Mouse (Mus musculus): ENCODE data around the gene Sntg2.

The Sntg2 gene

GRCm38 (mm10) chr12:30202763-30203162 lies 170.4 kb downstream of the Sntg2 start:
- DNase-seq (ENCODE audit: low spot score in 2 of 2) = no peak

- DNase-seq (ENCODE audit: low spot score in 2 of 2) = no peak
These were observed 172.1 kb downstream of the Sntg2 start for GRCm38 (mm10) chr12:30201031-30201430.

- no peak for DNase-seq (ENCODE audit: low spot score in 2 of 2)
These were observed 172.6 kb downstream of the Sntg2 start for GRCm38 (mm10) chr12:30200621-30201020.

- DNase-seq (ENCODE audit: low spot score in 2 of 2) = peak in 1 of 2 experiments; percentile 27
These were observed 173.4 kb downstream of the Sntg2 start for GRCm38 (mm10) chr12:30199735-30200134.

- DNase-seq (ENCODE audit: low spot score in 2 of 2) = no peak
These were observed 174.9 kb downstream of the Sntg2 start for GRCm38 (mm10) chr12:30198250-30198649.

GRCm38 (mm10) chr12:30181721-30182120 lies 191.5 kb downstream of the Sntg2 start:
- DNase-seq (ENCODE audit: low spot score in 2 of 2) = no peak

- DNase-seq (ENCODE audit: low spot score in 2 of 2) = no peak
These were observed 193.6 kb downstream of the Sntg2 start for GRCm38 (mm10) chr12:30179623-30180022.

- no peak for DNase-seq (ENCODE audit: low spot score in 2 of 2)
These were observed 195.2 kb downstream of the Sntg2 start for GRCm38 (mm10) chr12:30177966-30178365.

- no peak for DNase-seq (ENCODE audit: low spot score in 2 of 2)
These were observed 195.6 kb downstream of the Sntg2 start for GRCm38 (mm10) chr12:30177529-30177928.

- DNase-seq (ENCODE audit: low spot score in 2 of 2) = no peak
These were observed 204.7 kb downstream of the Sntg2 start for GRCm38 (mm10) chr12:30168491-30168890.

GRCm38 (mm10) chr12:30164538-30164937 lies 208.6 kb downstream of the Sntg2 start:
- no peak for DNase-seq (ENCODE audit: low spot score in 2 of 2)

- DNase-seq (ENCODE audit: low spot score in 2 of 2) = no peak
These were observed 209.2 kb downstream of the Sntg2 start for GRCm38 (mm10) chr12:30164005-30164404.

GRCm38 (mm10) chr12:30161731-30162406 lies 211.3 kb downstream of the Sntg2 start:
- no peak for DNase-seq (ENCODE audit: low spot score in 2 of 2)

- DNase-seq (ENCODE audit: low spot score in 2 of 2) = no peak
These were observed 212.7 kb downstream of the Sntg2 start for GRCm38 (mm10) chr12:30160475-30160874.

GRCm38 (mm10) chr12:30159788-30160187 lies 213.4 kb downstream of the Sntg2 start:
- DNase-seq (ENCODE audit: low spot score in 2 of 2) = no peak

GRCm38 (mm10) chr12:30154079-30154673 lies 219.0 kb downstream of the Sntg2 start:
- no peak for DNase-seq (ENCODE audit: low spot score in 2 of 2)

GRCm38 (mm10) chr12:30142085-30142484 lies 231.1 kb downstream of the Sntg2 start:
- peak in 1 of 2 experiments; percentile 26 for DNase-seq (ENCODE audit: low spot score in 2 of 2)

- no peak for DNase-seq (ENCODE audit: low spot score in 2 of 2)
These were observed 240.7 kb downstream of the Sntg2 start, which contains the start of gene Tpo for GRCm38 (mm10) chr12:30132524-30132923. TSS of gene Tpo (minus strand) at chr12:30132624.

- DNase-seq (ENCODE audit: low spot score in 2 of 2) = no peak
These were observed 243.8 kb downstream of the Sntg2 start for GRCm38 (mm10) chr12:30129411-30129716.

GRCm38 (mm10) chr12:30128561-30129410 lies 244.4 kb downstream of the Sntg2 start:
- DNase-seq (ENCODE audit: low spot score in 2 of 2) = peak; percentile 49 to 64

Measured in frontal cortex, postnatal 10 days (tissue).